Mouse (Mus musculus): ENCODE measurements at regions not wholly inside any gene's neighbourhood (a gene's known extent, or its start where the extent isn't known, plus 50 kb on each side); places are given as distances from the start of the nearest gene placed in this dataset.

DNA sequence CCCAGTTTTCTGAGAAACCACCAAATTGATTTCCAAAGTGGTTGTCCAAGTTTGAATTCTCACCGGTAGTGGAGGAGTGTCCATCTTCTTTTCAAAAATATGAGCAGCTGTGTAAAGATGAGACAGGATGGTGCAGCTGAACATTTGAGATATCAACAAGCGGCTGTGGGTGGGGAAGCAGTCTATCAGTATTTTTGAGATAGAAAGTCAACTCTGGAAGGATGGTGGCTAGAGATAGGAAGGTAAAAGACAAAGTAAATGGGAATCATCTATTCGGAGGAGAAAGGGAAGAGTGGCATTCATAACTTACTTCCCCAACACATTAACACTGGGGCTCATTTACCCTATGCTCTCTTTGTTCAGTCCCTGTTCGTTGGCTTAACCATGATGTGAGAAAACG is 146.9 kb upstream of the Gmnc start:
- no peak for DNase-seq (ENCODE audit: extremely low spot score)

DNA sequence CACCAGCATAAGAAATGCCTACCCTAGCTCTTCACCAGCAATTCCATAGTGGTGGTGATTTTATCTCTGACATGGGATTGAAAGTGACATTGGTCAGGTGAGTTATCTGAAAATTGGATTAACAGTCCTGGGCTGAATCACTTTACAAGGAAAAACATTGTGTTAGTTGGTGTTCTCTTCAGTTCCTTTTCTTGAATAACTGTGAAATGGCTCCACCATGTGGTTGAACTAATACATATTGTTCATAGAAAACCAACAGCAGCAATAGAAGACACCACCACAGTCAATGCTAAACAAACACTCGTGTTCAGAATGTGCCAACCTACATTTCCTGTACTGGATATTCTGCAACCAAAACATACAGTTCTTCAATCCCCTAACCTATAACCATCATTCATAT is 147.5 kb upstream of the Gmnc start:
- DNase-seq (ENCODE audit: extremely low spot score), result peak; percentile 6

DNA sequence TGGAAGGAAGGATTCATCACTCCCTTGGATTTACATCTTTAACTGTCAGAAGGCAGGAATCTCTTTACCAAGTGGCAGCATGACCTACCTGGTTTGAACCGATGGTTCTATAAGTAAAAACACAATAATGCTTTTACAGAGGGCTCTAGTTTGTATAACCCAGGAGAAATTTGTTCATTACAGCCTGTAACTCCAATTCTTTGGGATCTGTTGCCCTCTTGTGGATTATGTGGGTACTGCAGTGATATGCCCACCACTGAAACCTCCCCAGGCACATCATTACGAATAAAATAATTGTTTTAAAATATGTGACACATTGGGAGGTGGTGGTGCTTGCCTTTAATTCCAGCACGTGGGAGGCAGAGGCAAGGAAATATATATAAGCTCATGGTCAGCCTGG is 148.6 kb upstream of the Gmnc start:
- peak; percentile 53 for DNase-seq (ENCODE audit: extremely low spot score)

DNA sequence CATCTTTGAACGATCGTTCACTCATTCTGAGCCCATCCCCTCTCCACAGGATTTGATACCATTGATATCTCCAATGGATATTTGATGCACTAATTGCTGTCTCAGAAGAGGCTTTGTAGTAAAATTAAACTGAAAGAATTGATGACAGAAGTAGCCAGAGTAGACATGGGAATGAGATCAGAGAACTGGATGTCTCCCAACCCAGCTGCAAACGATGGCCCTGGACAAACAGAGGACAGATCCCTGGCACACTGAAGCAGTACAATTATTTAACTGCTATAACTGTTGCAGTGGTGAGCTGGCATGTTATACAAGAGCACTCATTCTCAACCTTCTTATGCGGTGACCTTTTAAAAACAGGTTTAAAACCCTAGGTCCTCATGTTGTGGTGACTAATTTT is 151.5 kb upstream of the Ostn start:
- no peak for DNase-seq (ENCODE audit: extremely low spot score)

DNA sequence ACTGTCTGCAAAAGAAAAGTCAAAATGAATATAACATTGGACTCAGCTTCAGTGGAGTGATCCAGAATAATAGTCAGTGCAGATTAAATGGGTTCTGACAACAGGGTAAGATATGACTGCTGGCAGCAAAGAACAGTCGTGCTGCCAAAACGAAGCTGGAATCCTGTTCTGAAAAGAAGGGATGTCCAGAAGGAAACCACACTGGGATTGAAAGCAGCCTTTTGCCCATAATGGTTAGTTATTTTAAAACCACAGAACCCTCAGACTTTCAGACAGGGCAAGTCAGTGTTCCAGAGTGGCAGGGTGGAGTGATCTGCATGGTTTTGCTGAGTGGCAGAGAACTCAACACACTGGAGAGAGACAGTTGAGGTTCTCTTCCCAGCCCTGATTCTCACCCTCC is 111.6 kb upstream of the Ostn start:
- DNase-seq (ENCODE audit: extremely low spot score), result no peak
